Mouse (Mus musculus) kidney, embryonic 15.5 days (tissue): ENCODE measurements around the gene Zfp579. TPM values are rescaled to one million over a fixed set of nuclear protein-coding genes. Genes with fewer than 3 reads are reported as not detected.

ENCODE experiments used
- ATAC-seq: fragments of 200-750 bp; cut with Nextera tagmentation; replicated peaks from 2 replicates; pipeline ENCODE4 v1.8.0; 2017; ENCODE audit warnings: moderate TSS enrichment; ENCODE audit not compliant: low FRiP score
- H3K27ac ChIP-seq: fragments of 300-500 bp; sonication (generic); 2 replicates; pipeline ENCODE4 v1.5.1; 2015; ENCODE audit warnings: mild to moderate bottlenecking, inconsistent platforms
- H3K27me3 ChIP-seq: fragments of 300-500 bp; sonication (generic); 2 replicates; pipeline ENCODE4 v1.6.1; 2015; ENCODE audit warnings: inconsistent platforms
- H3K36me3 ChIP-seq: fragments of 300-500 bp; sonication (generic); 2 replicates; pipeline ENCODE4 v1.6.1; 2015; ENCODE audit warnings: inconsistent platforms
- H3K4me1 ChIP-seq: fragments of 300-500 bp; sonication (generic); 2 replicates; pipeline ENCODE4 v1.6.1; 2015; ENCODE audit warnings: inconsistent platforms
- H3K4me2 ChIP-seq: fragments of 300-500 bp; sonication (generic); 2 replicates; pipeline ENCODE4 v1.6.1; 2015; ENCODE audit warnings: moderate library complexity, mild to moderate bottlenecking, inconsistent platforms
- H3K4me3 ChIP-seq: fragments of 300-500 bp; sonication (generic); replicated peaks from 2 replicates; pipeline ENCODE4 v1.5.1; 2015; ENCODE audit warnings: mild to moderate bottlenecking, inconsistent platforms
- H3K9ac ChIP-seq: fragments of 300-500 bp; sonication (generic); 2 replicates; pipeline ENCODE4 v1.6.1; 2015; ENCODE audit warnings: mild to moderate bottlenecking, inconsistent platforms
- H3K9me3 ChIP-seq: fragments of 300-500 bp; sonication (generic); replicated peaks from 2 replicates; pipeline ENCODE4 v1.6.1; 2016; ENCODE audit warnings: inconsistent platforms
- WGBS: fragments of 180-500 bp; shearing (Covaris S2); methylation state at CpG from one replicate; pipeline ENCODE4 v1.1.7; 2015; ENCODE audit warnings: mixed read lengths; 5-methylcytosine and 5-hydroxymethylcytosine counted together
- polyA plus RNA-seq: library from polyadenylated mRNA; unstranded; fragments of >200 nt; fragmentation: Nextera tagmentation; extraction: Ambion mirVana; gene quantifications from 2 replicates; pipeline ENCODE4 v1.2.1, GENCODE M21; 2015

The Zfp579 gene
- polyA plus RNA-seq = 36.7 and 39.9 TPM in 2 replicates

DNA sequence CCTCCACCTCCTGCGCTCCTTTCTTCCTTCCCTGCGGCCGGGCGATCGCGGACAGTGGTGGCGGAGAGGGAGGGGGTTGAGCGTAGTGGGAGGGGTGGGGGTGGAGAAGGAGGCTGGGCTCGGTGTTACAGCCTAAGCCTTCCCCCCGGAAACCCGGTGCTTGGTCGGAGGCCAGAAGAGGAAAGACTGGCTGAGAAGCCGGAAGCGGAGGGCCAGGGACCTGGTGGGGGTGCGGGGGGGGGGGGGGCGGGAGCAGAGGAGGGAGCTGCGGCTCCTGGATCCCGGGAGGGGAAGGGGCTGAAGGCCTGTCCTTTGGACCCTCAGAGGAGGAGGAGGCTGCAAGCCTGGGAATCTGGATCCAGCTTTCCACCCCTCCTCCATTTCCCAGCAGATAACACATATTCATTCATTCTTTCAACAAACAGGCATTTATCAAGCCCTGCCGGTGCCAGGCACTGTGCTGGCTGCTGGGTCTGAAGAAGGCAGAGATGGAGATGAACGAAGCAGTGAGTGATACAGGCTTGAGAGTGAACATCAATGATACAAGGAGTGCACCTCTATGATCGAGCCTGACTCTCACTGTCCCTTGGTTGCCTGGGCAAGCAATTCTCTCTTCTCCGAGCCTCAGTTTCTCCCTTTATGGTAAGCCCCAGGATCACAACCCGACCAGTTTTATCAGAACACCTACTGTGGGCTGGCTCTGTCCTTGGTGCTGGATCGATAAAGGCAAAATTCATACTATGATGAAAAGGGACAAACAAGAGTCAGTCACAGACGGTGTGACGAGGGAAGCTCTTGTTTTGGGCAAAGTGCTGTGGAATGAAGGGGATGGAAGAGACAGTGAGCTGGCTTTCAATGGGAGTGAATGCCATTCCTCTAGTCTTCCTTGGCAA lies at the start of gene Zfp579:
Zfp579 (minus strand) TSS at position 156 of the 893 bp plus-strand sequence.
- Histone ChIP-seq H3K9me3 (peaks cover 3% of the 10 kb centered on the region), H3K4me2 (peak within 1 kb of the TSS; percentile 78), H3K9ac (peak within 1 kb of the TSS; percentile 79), H3K27me3 (peaks cover 7% of the 10 kb centered on the region; the same call in 1 of the 2 replicates), H3K4me1 (peaks cover 27% of the 10 kb centered on the region), H3K27ac (peak within 1 kb of the TSS; percentile 72), H3K36me3 (peaks cover 30% of the 10 kb centered on the region), H3K4me3 (peak within 1 kb of the TSS; percentile 68)
- ATAC-seq = peak; percentile 89
- 7% methylated on average over 17 of the region's 26 CpGs for WGBS

DNA sequence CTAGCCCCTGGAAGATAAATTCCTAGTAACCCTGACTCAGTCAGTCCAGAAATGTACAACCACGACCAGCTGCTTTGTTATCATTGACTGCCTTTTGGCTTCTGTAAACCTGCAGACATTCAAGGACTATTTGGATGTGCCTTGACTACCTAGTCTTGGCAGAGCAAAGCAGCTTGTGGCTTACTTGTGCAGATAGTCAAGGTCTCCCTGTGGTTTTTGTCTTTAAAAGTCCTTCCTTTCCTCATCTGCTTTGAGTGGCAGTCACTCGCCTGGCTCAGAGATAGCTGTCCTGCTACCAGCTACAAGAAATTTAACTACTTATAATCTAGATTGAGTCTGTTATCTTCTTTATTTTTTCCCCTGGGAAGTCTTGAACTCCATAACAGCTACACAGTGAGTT lies 49.0 kb upstream of the Zfp579 start:
- H3K4me3 ChIP-seq = no peak overlapping the region
- no peaks in the 10 kb centered on the region for H3K4me1 ChIP-seq
- no peak overlapping the region for H3K4me2 ChIP-seq
- no peak overlapping the region for H3K27ac ChIP-seq
- peaks cover 7% of the 10 kb centered on the region; the same call in 1 of the 2 replicates for H3K36me3 ChIP-seq
- WGBS = 85% methylated on average over 2 of the region's 2 CpGs
- no peak overlapping the region for H3K9ac ChIP-seq
- H3K9me3 ChIP-seq = no peaks in the 10 kb centered on the region
- H3K27me3 ChIP-seq = no peaks in the 10 kb centered on the region
- ATAC-seq = no peak

GRCm38 (mm10) chr7:5038940-5039339 lies 43.0 kb upstream of the Zfp579 start:
- Histone ChIP-seq H3K4me2 (peak overlapping the region; percentile 62), H3K27me3 (no peaks in the 10 kb centered on the region), H3K36me3 (peaks cover 33% of the 10 kb centered on the region), H3K4me3 (peak overlapping the region; percentile 67), H3K9ac (peak overlapping the region; percentile 80), H3K27ac (peak overlapping the region; percentile 97; the same call in 1 of the 2 replicates), H3K4me1 (peaks cover 11% of the 10 kb centered on the region; the same call in 1 of the 2 replicates), H3K9me3 (no peaks in the 10 kb centered on the region)
- WGBS = 42% methylated on average over 5 of the region's 5 CpGs
- ATAC-seq = no peak

DNA sequence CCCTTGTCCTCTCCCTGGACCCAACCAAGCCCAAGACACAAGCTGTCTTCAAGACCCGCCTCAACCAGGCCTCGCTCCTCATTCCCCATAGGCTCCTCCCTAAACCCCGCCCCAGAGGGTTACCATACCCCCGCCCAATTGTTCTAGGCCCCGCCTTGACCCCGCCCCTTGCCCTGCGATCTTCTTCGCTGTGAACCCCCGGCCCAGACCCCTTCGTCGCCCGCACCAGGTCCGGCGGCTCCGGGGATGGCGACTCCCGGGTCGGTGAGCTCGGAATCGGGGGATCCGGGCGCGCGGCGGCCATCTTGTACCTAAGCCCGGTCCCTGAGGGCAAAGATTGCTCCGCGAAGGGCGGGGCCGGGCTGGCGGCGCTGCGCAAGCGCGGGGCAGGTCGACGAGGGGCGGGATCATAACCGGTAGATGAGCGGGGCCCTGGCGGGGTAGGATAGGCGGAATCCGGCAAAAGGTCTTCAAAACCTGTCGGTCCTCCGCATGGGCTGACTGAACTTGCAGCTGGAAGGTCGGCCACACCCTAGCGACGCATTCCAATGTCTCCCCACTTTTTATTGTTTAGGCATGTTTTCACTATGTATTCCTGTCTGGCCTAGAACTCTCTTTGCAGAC lies 42.3 kb upstream of the Zfp579 start, which contains the start of gene Zfp784:
Zfp784 (minus strand) TSS at position 338 of the 624 bp plus-strand sequence.
- Histone ChIP-seq H3K27ac (peak within 1 kb of the TSS; percentile 97), H3K27me3 (no peaks in the 10 kb centered on the region), H3K4me1 (peaks cover 11% of the 10 kb centered on the region; the same call in 1 of the 2 replicates), H3K9ac (peak within 1 kb of the TSS; percentile 80), H3K4me3 (peak within 1 kb of the TSS; percentile 67), H3K4me2 (peak within 1 kb of the TSS; percentile 62), H3K9me3 (no peaks in the 10 kb centered on the region), H3K36me3 (peaks cover 40% of the 10 kb centered on the region)
- peak; percentile 98 for ATAC-seq
- under 1% methylated on average over 48 of the region's 48 CpGs for WGBS

- peak overlapping the region; percentile 80; the same call in 1 of the 2 replicates for H3K9ac ChIP-seq
- H3K4me3 ChIP-seq = peak overlapping the region; percentile 67
- no peaks in the 10 kb centered on the region for H3K9me3 ChIP-seq
- ATAC-seq = no peak
- H3K4me2 ChIP-seq = peak overlapping the region; percentile 62
- peaks cover 48% of the 10 kb centered on the region for H3K36me3 ChIP-seq
- H3K27ac ChIP-seq = peak overlapping the region; percentile 97
- WGBS = 91% methylated on average over 8 of the region's 8 CpGs
- peaks cover 11% of the 10 kb centered on the region; the same call in 1 of the 2 replicates for H3K4me1 ChIP-seq
- H3K27me3 ChIP-seq = no peaks in the 10 kb centered on the region
Observed at GRCm38 (mm10) chr7:5037467-5037866, 41.5 kb upstream of the Zfp579 start.

DNA sequence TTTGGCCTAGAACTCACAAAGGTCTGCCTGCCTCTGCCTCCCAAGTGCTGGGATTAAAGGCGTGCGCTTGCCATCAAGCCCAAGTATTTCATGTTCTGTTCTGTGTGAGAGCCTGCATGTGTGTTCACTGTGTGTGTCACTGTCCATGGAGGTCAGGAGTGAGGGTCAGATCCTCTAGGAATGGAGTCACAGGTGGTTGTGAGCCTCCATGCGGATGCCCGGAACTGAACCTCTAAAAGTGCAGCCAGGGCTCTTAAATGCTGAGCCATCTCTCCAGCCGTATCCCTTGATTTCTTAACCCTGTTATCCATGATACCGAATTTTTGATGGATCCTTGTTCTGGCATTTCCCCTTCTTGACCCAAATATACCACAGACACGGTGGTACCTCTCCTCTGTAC lies 41.1 kb upstream of the Zfp579 start:
- H3K27me3 ChIP-seq = no peaks in the 10 kb centered on the region
- ATAC-seq = no peak
- 94% methylated on average over 7 of the region's 7 CpGs for WGBS

GRCm38 (mm10) chr7:5036136-5036535 lies 40.2 kb upstream of the Zfp579 start:
- H3K4me1 ChIP-seq = peaks cover 11% of the 10 kb centered on the region; the same call in 1 of the 2 replicates
- H3K4me2 ChIP-seq = no peak overlapping the region
- ATAC-seq = no peak
- WGBS = 90% methylated on average over 9 of the region's 9 CpGs
- H3K9me3 ChIP-seq = peaks cover 11% of the 10 kb centered on the region
- H3K27me3 ChIP-seq = no peaks in the 10 kb centered on the region
- no peak overlapping the region for H3K9ac ChIP-seq
- H3K27ac ChIP-seq = no peak overlapping the region
- peaks cover 57% of the 10 kb centered on the region for H3K36me3 ChIP-seq
- H3K4me3 ChIP-seq = no peak overlapping the region

More for the DNA sequence above, 41.1 kb upstream of the Zfp579 start:
- H3K36me3 ChIP-seq = peaks cover 52% of the 10 kb centered on the region
- H3K9ac ChIP-seq = no peak overlapping the region
- H3K9me3 ChIP-seq = peaks cover 2% of the 10 kb centered on the region; the same call in 1 of the 2 replicates
- no peak overlapping the region for H3K27ac ChIP-seq
- H3K4me3 ChIP-seq = no peak overlapping the region
- no peak overlapping the region for H3K4me2 ChIP-seq
- peaks cover 11% of the 10 kb centered on the region; the same call in 1 of the 2 replicates for H3K4me1 ChIP-seq

DNA sequence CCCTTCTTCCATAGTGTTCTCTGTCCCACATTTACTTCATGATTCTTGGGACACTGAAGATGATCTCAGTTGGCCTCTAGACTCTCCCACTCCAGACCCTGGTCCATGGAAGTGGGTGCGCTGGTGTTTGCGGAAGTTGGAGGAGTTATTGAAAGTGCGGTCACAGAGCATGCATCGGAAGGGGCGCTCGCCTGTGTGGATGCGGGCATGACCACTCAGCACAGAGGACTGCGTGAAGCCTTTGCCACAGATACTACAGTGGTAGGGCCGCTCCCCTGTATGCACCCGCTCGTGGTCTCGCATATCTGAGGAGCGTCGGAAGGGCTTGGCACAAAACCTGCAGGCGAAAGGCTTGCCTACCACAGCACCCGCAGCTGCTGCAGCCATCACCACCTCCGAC lies 39.7 kb upstream of the Zfp579 start:
- H3K4me2 ChIP-seq = no peak overlapping the region
- ATAC-seq = no peak
- peaks cover 11% of the 10 kb centered on the region; the same call in 1 of the 2 replicates for H3K4me1 ChIP-seq
- peaks cover 16% of the 10 kb centered on the region for H3K9me3 ChIP-seq
- H3K27ac ChIP-seq = no peak overlapping the region
- H3K4me3 ChIP-seq = no peak overlapping the region
- H3K36me3 ChIP-seq = peaks cover 61% of the 10 kb centered on the region
- H3K27me3 ChIP-seq = no peaks in the 10 kb centered on the region
- H3K9ac ChIP-seq = no peak overlapping the region
- 95% methylated on average over 17 of the region's 17 CpGs for WGBS

DNA sequence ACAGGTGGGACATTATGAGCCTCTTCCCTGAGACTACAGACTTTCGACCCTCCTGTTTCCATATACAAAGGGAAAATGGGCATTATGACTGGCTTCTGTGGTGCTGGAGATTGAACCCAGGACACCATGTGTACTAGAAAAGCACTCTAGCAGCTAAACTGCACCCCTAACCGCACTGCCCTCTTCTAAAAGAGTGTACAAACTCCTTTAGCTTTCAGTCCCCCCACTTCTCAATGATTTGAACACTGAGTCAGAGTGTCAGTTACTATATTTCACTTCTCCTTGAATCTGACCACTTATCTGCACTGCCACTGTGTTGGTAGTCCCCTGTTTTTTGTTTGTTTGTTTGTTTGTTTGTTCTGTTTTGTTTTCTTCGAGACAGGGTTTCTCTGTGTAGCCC lies 37.9 kb upstream of the Zfp579 start, which contains the start of gene 4632433K11Rik:
4632433K11Rik (plus strand) TSS at position 301 of the 400 bp plus-strand sequence.
- H3K4me3 ChIP-seq = no peak within 1 kb of the TSS
- H3K9ac ChIP-seq = no peak within 1 kb of the TSS
- peaks cover 3% of the 10 kb centered on the region; the same call in 1 of the 2 replicates for H3K4me1 ChIP-seq
- ATAC-seq = no peak
- H3K27me3 ChIP-seq = no peaks in the 10 kb centered on the region
- H3K27ac ChIP-seq = no peak within 1 kb of the TSS
- no peak within 1 kb of the TSS for H3K4me2 ChIP-seq
- WGBS = 88% methylated on average over 3 of the region's 3 CpGs
- H3K9me3 ChIP-seq = peaks cover 34% of the 10 kb centered on the region
- peaks cover 77% of the 10 kb centered on the region for H3K36me3 ChIP-seq

GRCm38 (mm10) chr7:5031496-5031895 lies 35.5 kb upstream of the Zfp579 start:
- peaks cover 38% of the 10 kb centered on the region for H3K9me3 ChIP-seq
- H3K27me3 ChIP-seq = no peaks in the 10 kb centered on the region
- no peak overlapping the region for H3K9ac ChIP-seq
- H3K4me2 ChIP-seq = no peak overlapping the region
- H3K4me1 ChIP-seq = no peaks in the 10 kb centered on the region
- WGBS = 82% methylated on average over 46 of the region's 46 CpGs
- peaks cover 98% of the 10 kb centered on the region for H3K36me3 ChIP-seq
- no peak overlapping the region for H3K4me3 ChIP-seq
- ATAC-seq = 0 out of 2 replicates have a peak, but pooled peaks have one; percentile 10
- H3K27ac ChIP-seq = no peak overlapping the region

- H3K4me1 ChIP-seq = no peaks in the 10 kb centered on the region
- H3K27ac ChIP-seq = no peak overlapping the region
- peaks cover 98% of the 10 kb centered on the region for H3K36me3 ChIP-seq
- no peaks in the 10 kb centered on the region for H3K27me3 ChIP-seq
- H3K9me3 ChIP-seq = peaks cover 38% of the 10 kb centered on the region
- no peak for ATAC-seq
- 83% methylated on average over 63 of the region's 63 CpGs for WGBS
- no peak overlapping the region for H3K4me3 ChIP-seq
- H3K4me2 ChIP-seq = no peak overlapping the region
- H3K9ac ChIP-seq = no peak overlapping the region
Observed at GRCm38 (mm10) chr7:5030554-5031275, 34.8 kb upstream of the Zfp579 start.
